Mouse (Mus musculus) left cerebral cortex, adult 18-20 months (tissue): ENCODE results near the gene Hyal2. TPM values are rescaled to one million over a fixed set of nuclear protein-coding genes. Genes with fewer than 3 reads are reported as not detected.

ENCODE experiments used
- DNase-seq, 2 experiments: peaks; one replicate each; pipeline ENCODE4 v3.0.0; 2021 to 2022; ENCODE audit warnings: low spot score in 2 of 2, mixed read lengths in 1 of 2
- total RNA-seq, 2 experiments: library from RNA; stranded (reverse); gene quantifications; 2 replicates each; pipeline ENCODE4 v1.2.3; 2021

Gene Hyal2
- total RNA-seq, 2 experiments from 2014 or later, result 13.0 to 15.5 TPM

- DNase-seq, result peak; percentile 98 to 99
These were observed 19.5 kb downstream of the Hyal2 start, which contains the start of gene Ifrd2 for GRCm38 (mm10) chr9:107586974-107587832. Gene Ifrd2, plus strand, starts transcription at chr9:107587642.

DNA sequence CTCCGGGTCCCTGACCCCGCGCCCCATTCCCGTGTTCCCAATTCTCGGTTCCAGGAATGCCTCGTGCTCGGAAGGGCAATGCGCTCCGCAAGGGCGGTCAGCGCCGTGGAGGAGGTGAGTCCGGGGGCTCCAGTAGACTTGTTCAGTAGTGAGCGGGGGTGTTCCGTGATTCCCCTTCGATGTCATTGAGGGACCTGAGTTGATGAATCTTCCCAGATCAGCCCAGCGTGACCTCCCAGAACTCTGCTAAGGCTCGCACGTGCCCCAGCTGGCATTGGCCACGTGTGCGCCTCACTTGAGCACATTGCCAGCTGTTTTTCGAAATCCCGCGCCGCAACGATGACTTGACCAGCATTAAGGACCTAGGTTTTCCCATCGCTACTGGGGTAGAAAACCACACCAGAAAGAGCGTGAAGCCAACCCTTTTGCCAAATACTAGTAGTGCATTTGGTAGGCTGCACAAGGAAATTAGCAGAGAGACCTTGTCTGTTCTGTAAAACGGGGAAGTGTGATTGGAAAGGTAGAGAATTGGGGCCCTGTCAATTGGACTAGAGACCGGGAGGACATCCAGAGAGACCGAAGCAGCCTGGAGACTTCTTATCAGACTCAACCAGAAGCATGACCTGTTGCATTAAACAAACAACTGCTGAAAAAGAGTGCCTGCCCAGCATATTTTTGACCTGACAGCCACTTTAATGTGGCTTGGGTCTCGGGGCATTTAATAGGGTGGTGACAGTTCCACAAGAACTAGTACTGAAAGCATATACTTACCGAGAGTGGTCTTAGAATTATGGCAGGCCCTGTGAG lies 20.3 kb downstream of the Hyal2 start:
- DNase-seq, result no peak

DNA sequence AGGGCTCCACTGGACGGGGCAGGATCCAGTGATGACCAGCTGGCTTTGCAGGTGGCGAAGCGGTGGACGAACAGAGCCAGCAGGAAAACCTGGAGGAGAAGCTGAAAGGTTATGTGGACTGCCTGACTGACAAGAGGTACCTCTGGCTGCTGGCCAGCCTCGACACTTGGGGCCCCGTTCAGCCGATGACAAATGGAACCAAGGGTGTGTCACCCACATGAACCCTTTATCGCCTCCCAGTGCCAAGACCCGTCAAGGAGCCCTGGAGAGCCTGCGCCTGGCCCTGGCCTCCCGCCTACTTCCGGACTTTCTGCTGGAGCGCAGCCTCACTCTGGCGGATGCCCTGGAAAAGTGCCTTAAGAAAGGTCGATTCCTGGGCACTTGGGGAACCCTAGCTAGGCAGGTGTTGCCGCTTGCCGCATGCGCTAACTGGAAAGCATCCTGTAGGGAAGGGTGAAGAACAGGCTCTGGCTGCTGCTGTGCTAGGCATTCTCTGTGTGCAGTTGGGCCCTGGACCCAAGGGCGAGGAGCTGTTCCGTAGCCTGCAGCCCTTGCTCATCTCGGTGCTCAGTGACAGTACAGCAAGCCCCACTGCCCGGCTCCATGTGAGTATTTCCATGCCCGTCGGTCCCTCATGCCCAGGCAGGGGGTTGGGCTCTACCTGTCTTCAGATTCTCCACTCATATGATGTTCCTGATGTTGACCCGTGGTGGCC lies 22.5 kb downstream of the Hyal2 start:
- DNase-seq, result no peak

- DNase-seq, result no peak
These were observed 23.0 kb downstream of the Hyal2 start for GRCm38 (mm10) chr9:107590773-107591060.

DNA sequence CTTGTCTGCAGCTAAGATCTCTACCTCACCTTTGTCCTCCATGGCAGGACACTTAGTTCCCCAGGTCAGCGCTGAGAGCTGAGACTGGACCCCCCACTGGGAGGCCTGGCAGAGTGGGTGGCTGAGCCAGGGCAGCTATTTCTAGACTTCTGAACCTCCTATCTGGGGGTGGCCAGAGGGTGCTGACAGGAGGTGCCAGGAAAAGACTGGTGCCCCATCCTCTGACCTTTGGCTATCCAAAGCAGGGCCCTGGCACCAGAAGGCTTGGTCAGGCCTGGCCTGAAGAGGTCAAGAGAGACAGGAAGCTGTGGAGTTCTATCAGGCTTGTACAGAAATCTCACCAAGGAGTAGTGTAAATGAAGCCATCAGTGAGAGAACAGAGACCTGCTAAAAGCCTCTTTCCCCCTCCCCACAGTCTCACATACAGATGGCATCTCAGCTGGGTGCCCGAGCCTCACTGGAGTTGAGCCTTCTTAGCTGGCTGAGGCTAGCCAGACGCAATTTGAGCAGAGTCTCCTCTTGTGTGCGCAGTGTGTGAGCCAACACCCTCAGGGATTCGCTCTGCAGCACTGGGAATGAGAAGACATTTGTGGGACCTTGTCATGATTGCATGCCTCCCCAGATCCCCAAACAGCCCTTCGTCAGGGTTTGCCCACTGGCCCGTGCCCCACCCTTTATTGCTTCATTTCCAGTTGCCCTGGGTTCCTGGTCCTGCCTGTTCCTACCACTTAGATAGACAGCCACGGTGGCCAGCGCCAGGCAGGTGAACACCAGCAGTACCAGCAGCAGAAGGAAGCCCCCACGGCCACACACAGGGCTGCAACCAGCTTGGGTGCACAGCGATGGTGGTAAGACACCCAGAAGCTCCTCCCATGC lies 25.6 kb downstream of the Hyal2 start:
- DNase-seq, result no peak

DNA sequence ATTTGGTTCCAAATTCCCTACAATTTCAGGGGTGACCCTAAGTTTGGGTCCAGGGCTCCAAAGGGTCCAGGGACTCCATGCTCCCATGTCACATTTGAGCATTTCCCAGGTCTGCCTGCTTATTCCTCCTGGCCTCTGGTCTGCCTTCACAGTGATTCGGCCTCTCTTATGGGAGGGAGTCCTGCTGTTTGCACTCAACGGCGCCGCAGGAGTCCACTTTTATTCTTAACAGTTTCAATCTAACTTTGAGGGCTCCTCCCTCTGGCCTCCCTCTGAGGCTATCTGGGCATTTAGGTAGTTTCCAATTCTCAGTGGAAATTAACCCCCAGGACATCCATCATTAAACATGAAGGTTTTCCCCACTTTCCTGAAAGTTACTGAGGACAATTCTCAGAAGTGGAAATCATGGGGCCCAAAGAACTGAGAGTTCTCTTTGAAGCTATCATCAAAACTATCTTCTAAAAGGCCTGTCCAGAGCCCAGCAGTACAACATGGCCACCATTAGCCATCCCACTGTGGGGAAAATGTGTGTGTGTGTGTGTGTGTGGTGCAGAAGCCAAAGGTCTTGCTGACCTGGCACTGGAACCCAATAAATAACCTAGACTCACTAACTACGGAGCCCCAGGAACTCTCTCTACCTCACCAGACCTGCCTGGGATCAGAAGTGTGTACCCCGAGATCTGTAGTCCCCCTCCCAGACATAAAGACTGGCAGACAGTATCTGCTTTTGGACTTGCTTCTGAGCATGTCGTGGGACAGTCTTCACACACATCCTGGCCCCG lies 26.7 kb downstream of the Hyal2 start:
- no peak for DNase-seq

DNA sequence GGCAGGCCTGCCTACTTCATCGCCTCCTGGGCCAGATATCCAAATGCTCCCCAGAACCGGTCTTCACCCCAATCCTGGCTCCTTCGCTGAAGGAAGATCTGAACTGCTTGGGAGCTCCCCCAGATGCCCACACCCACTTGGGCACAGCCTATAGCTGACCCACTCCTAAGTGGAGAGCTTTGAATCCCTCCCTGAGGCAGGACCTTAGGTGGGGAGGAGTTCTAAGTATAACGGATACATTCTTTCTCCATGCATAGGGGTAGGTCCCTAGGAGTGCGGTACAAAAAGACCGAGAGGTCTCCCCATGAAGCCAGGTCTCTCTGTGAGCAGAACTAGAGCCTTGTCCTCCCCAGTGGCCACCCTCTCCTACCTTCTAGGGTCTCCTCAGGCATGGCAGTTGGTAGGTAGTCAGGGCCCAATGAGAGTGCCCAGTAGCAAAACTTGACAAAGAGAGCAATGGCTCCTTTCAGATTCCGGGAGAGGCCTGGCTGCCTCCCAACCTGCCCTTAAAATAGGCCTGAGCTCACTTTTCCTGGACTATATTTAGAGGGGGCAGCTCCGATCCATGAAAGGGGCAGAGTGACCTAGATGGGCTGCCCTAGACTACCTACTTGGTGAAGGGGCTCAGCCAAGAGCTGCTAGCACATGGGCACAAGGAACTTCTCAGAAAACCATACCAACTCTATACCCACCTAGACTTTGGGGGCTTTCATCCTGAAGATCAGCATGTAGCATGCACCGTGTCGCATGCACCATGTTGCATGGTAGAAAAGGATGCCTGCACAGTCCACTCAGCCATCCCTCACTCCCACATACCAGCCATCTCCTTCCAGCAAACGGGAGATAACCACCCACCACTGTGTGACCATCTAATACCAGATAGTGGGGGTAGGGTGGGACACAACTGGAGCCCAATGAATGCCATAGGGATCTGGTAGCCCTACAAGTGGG lies 29.1 kb downstream of the Hyal2 start:
- DNase-seq, result no peak

- no peak for DNase-seq
These were observed 30.6 kb downstream of the Hyal2 start for GRCm38 (mm10) chr9:107598385-107598784.

DNA sequence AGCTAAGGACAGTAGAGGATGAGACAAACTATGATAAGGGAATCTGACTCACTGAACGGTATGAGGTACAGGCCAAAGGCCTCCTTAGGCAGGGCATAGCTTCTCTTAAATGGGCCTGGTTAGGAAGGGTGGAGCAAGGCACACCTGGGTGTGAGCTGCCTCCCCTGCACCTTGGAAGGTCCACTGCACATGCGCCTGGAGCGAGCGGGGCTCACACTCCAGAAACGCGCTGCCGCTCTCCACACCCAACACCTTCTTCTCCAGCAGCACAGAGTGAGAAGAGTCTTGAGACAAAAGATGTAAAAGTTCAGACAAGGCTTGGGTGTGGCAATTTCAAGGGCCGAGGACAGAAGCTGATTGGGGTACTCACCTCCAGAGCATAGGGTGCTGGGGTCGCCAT lies 31.7 kb downstream of the Hyal2 start:
- DNase-seq, result no peak

GRCm38 (mm10) chr9:107599842-107600241 lies 32.1 kb downstream of the Hyal2 start:
- peak in 1 of 2 experiments; percentile 34 for DNase-seq

DNA sequence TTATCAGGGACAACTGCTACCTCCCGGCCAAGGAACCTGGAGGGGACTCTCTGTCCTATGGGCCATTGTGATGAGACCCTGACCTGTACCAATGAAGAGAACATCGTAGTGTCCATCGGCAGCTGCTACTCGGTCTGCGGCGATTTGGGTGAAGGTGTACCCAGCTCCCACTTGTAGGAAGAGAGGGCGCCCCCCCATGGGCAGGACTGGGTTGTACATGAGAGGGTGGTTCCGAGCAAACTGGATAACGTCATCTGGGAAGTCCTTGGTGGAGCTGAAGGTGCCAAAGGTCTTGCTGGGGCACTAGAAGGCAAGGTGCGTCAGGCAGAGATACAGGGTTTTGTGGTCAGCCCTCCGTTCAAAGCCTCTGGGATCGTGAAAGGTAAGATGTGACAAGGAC lies 33.0 kb downstream of the Hyal2 start:
- no peak for DNase-seq

- no peak for DNase-seq
These were observed 33.5 kb downstream of the Hyal2 start for GRCm38 (mm10) chr9:107601275-107601674.

DNA sequence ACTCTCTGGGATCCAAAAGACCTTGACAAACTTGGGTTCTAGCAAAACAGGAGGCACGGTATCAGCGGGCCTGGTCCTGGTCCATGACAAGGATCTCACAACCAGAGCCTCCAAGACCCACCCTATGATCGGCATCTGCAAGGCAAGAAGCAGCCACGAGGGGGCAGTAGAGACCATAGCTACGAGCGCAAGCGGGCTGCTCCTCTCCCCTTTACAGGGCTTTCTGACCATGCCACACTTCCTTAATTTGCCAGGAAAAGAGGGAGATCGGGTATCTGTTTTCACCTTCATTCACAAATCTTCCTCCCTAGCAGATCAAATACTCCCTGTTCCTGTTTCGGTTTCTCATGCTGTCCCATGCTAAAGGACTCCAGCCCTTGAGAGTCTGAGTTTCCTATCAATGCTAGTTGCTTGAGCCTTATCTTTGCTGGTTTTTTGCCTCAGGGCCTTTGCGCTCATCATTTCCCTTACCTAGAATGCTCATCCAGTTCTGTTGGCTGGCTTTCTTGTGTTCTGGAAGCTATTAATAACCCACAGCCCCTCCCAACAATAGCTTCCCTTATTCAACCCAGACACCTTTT lies 34.4 kb downstream of the Hyal2 start:
- DNase-seq, result peak; percentile 90 to 96

GRCm38 (mm10) chr9:107603251-107603650 lies 35.5 kb downstream of the Hyal2 start:
- DNase-seq, result no peak

DNA sequence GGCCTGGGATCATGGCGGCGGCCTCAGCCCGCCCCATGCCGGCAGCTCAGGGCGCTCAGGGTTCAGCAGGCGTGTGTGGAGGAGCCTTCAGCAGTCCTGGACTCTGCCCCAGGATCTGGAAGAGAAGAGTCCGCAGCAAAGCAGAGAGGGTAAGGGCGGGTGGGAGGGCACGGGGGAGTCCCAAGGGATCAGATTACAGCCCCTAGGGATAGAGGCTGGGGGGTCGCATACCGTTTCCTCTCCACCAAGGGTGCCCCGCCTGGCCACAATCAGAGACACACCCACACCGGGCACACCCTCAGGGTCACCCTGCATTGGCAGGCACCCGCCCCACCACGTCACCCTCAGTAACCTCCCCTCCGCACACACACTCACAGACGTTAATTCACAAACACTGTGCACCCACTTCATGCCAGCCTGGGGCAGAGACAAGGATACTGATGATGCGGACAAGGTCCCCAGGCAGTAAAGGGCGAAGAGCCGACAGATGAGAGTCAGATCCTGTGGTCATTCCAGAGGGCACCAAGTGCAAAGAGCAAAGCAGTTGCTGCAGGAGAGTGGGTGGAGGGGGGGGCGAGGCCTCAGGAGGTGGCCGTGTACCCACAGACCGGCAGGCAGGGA lies 37.4 kb downstream of the Hyal2 start:
- no peak for DNase-seq

DNA sequence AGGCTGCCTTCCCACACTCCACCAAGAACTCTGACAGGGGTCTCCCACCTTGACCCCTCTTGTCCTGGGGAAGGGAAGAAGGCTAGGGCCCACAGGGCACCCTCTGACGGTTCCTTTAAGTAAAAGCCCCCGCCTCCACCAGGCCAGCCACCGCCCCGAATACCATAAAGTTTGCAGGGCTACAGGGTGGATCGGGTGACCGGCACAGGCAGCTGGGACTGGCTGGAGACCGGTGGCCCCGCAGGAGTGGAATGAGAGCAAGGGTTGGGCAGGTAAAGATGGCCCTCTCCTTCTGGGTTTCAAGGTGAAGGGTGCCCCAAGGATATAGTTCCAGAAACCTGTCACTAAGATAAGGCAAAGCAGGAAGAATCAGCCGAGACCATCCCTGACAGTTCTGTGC lies 38.8 kb downstream of the Hyal2 start:
- DNase-seq, result no peak

DNA sequence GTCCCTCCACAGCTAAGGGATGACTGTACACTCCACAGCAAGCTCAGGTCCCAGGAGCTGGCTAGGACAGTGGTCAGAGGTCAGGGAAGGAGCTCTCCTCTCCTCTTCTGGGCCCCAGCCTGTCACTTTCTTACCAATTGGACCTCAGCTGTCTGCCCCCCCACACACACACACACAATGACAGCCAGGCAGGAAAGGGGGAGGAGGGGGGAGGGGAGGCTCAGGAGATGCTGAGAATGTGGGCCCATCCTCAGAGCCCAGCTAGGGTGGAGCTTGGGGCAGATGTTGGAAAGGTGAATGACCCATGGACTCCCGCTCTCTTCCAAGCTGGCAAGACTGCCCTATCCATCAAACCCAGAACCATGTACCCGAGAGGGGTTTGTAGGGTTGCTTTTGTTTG lies 39.3 kb downstream of the Hyal2 start:
- no peak for DNase-seq

DNA sequence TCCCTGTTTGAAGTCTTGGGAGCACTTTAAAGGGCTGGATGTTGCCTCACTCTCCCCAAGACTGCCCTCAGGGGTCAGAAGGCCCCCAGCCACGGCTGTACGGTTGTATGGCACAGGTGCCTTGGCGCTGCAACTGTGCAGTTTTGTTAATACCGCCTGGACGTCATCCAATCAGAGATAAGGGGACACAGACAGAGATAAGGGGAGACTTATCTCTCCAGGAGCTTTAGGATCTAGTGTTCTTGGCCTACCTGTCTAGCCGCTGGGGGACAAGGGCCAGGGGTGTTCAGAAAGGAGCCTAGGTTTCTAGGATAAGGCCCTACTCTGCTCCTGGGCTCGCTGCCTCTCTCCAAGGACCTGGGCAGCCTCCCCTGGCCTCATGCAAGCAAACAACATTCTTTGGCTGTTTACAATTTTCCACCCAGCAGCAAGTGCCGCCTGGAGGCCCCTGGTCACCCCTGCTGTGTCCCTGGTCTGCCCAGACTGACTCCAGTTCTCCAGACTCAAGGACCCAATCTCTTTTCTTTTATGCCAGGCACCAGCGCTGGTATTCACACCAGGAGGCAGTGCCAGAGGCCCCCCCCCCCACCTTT lies 40.0 kb downstream of the Hyal2 start:
- DNase-seq, result no peak
